Mouse (Mus musculus) brain, adult 2 months (tissue): ENCODE measurements at regions not wholly inside any gene's neighbourhood (a gene's known extent, or its start where the extent isn't known, plus 50 kb on each side); places are given as distances from the start of the nearest gene placed in this dataset.

Experiments used
- DNase-seq: peaks from one replicate; pipeline ENCODE4 v3.0.0; 2011; ENCODE audit warnings: low read depth, low spot score

- DNase-seq: no peak
Observed at GRCm38 (mm10) chr1:71767705-71768104, 114.7 kb upstream of the Fn1 start.

- DNase-seq: no peak
Observed at GRCm38 (mm10) chr1:71767076-71767475, 114.1 kb upstream of the Fn1 start.

- peak; percentile 64 for DNase-seq
Observed at GRCm38 (mm10) chr1:71764951-71765350, 112.0 kb upstream of the Fn1 start.

GRCm38 (mm10) chr1:71763530-71763929 is 110.5 kb upstream of the Fn1 start:
- DNase-seq: peak; percentile 40

- DNase-seq: no peak
Observed at GRCm38 (mm10) chr1:71760342-71760741, 107.3 kb upstream of the Fn1 start.

GRCm38 (mm10) chr1:71757236-71757635 is 104.2 kb upstream of the Fn1 start:
- DNase-seq: no peak

- no peak for DNase-seq
Observed at GRCm38 (mm10) chr1:71756159-71756558, 103.2 kb upstream of the Fn1 start.

GRCm38 (mm10) chr1:71755435-71755834 is 102.4 kb upstream of the Fn1 start:
- DNase-seq: peak; percentile 23

GRCm38 (mm10) chr1:71752351-71752750 is 99.4 kb upstream of the Fn1 start:
- no peak for DNase-seq

- no peak for DNase-seq
Observed at GRCm38 (mm10) chr1:71751601-71752000, 98.6 kb upstream of the Fn1 start.

GRCm38 (mm10) chr1:71735606-71736005 is 82.6 kb upstream of the Fn1 start:
- no peak for DNase-seq

- no peak for DNase-seq
Observed at GRCm38 (mm10) chr1:71731623-71732022, 78.6 kb upstream of the Fn1 start.

- no peak for DNase-seq
Observed at GRCm38 (mm10) chr1:71731011-71731410, 78.0 kb upstream of the Fn1 start.

GRCm38 (mm10) chr1:71728852-71729347 is 75.9 kb upstream of the Fn1 start:
- DNase-seq: no peak

GRCm38 (mm10) chr1:71723816-71724215 is 70.8 kb upstream of the Fn1 start:
- no peak for DNase-seq

GRCm38 (mm10) chr1:71723039-71723397 is 70.0 kb upstream of the Fn1 start:
- no peak for DNase-seq

- peak; percentile 47 for DNase-seq
Observed at GRCm38 (mm10) chr1:71722211-71723038, 69.4 kb upstream of the Fn1 start.
